Mouse (Mus musculus) urinary bladder, postnatal 4 days (tissue): Measurements from ENCODE around the gene Gm15085.
"Not testable (repeated sequence)": the region's sequence is repeated elsewhere in the genome, so short reads cannot be mapped to it uniquely, and the experiment has no call there.

ENCODE experiments used
- DNase-seq, 2 experiments: peaks; one replicate each; pipeline ENCODE4 v3.0.0; 2021 to 2022; ENCODE audit warnings: low spot score in 2 of 2

Gm15085 gene

DNA sequence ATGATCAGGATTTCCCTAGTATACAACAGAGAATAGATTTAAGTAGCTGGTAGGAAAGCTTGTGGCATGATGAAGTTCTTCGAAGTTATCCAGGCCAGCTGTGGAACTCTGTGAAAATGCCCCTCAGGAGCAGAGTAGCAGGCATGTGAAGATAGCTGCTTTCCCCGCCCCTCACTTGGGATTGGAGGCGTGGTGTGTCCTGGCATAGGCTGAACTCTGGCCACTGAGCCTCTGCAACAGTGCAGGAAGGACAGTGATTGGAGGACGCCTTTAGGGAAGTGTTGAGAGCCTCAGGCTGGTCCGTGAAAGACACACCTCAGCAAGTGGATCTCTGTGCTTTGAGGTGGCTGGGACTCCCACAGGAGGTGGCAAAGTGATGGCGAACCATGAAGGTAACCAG, at the start of gene Gm15085:
Gm15085 (plus strand) TSS at position 301 of the 400 bp plus-strand sequence.
- not testable (repeated sequence) for DNase-seq
